Mouse (Mus musculus) forebrain, postnatal 0 days (tissue): Measurements from ENCODE around the gene Man1a. TPM values are rescaled to one million over a fixed set of nuclear protein-coding genes. Genes with fewer than 3 reads are reported as not detected.

Source experiments
- ATAC-seq: fragments of 200-750 bp; cut with Nextera tagmentation; 2 replicates; pipeline ENCODE4 v1.8.0; 2017; ENCODE audit warnings: mild to moderate bottlenecking, moderate library complexity
- DNase-seq: peaks from one replicate; pipeline ENCODE4 v3.0.0-alpha.2; 2015
- H3K27ac ChIP-seq: fragments of 300-500 bp; sonication (generic); 2 replicates; pipeline ENCODE4 v1.5.1; 2014; ENCODE audit warnings: low read depth, mild to moderate bottlenecking, antibody characterized with exemption, low read length, moderate library complexity, mixed read lengths
- H3K27me3 ChIP-seq: fragments of 300-500 bp; sonication (generic); 2 replicates; pipeline ENCODE4 v1.6.1; 2014; ENCODE audit warnings: mild to moderate bottlenecking, low read length, mixed read lengths; ENCODE audit not compliant: insufficient read depth
- H3K36me3 ChIP-seq: fragments of 300-500 bp; sonication (generic); 2 replicates; pipeline ENCODE4 v1.6.1; 2014; ENCODE audit warnings: mild to moderate bottlenecking, moderate library complexity; ENCODE audit not compliant: insufficient read depth
- H3K4me1 ChIP-seq: fragments of 300-500 bp; sonication (generic); 2 replicates; pipeline ENCODE4 v1.6.1; 2014; ENCODE audit warnings: antibody characterized with exemption; ENCODE audit not compliant: insufficient read depth
- H3K4me2 ChIP-seq: fragments of 300-500 bp; sonication (generic); 2 replicates; pipeline ENCODE4 v1.6.1; 2014; ENCODE audit warnings: low read depth, mild to moderate bottlenecking, moderate library complexity
- H3K4me3 ChIP-seq: fragments of 300-500 bp; sonication (generic); 2 replicates; pipeline ENCODE4 v1.5.1; 2014; ENCODE audit warnings: low read depth, low read length, mixed read lengths
- H3K9ac ChIP-seq: fragments of 300-500 bp; sonication (generic); 2 replicates; pipeline ENCODE4 v1.6.1; 2014; ENCODE audit warnings: mild to moderate bottlenecking
- H3K9me3 ChIP-seq: fragments of 300-500 bp; sonication (generic); 2 replicates; pipeline ENCODE4 v1.6.1; 2016; ENCODE audit warnings: low read length
- CTCF ChIP-seq: sonication (generic); IDR thresholded peaks from 2 replicates; pipeline ENCODE4 v1.5.1; 2016; ENCODE audit warnings: antibody characterized with exemption, control low read depth, low read depth
- WGBS: fragments of 180-500 bp; shearing (Covaris S2); extraction: QIAGEN DNeasy Blood & Tissue Kit; methylation state at CpG from one replicate; pipeline ENCODE4 v1.1.7; 2014; 5-methylcytosine and 5-hydroxymethylcytosine counted together
- polyA plus RNA-seq: library from polyadenylated mRNA; unstranded; fragments of >200 nt; fragmentation: Nextera tagmentation; extraction: Ambion mirVana; gene quantifications from 2 replicates; pipeline ENCODE4 v1.2.1, GENCODE M21; 2015
- total RNA-seq: library from RNA; depleted of rRNA; stranded (reverse); fragments of >200 nt; gene quantifications from 2 replicates; pipeline ENCODE4 v1.2.3, GENCODE M21; 2014

Man1a gene
- total and polyA plus RNA-seq, 2 experiments from 2014 or later, result 4.7 to 25.4 TPM

GRCm38 (mm10) chr10:54092081-54092480 lies 15.7 kb upstream of the Man1a start:
- H3K27ac ChIP-seq, result no peak overlapping the region
- no peak for ATAC-seq
- H3K9ac ChIP-seq, result no peak overlapping the region
- H3K4me2 ChIP-seq, result no peak overlapping the region
- H3K36me3 ChIP-seq, result no peaks in the 10 kb centered on the region
- H3K27me3 ChIP-seq, result no peaks in the 10 kb centered on the region
- no peak overlapping the region for H3K4me3 ChIP-seq
- no peak for TF ChIP-seq CTCF
- H3K4me1 ChIP-seq, result no peaks in the 10 kb centered on the region
- H3K9me3 ChIP-seq, result no peaks in the 10 kb centered on the region
- no peak for DNase-seq

DNA sequence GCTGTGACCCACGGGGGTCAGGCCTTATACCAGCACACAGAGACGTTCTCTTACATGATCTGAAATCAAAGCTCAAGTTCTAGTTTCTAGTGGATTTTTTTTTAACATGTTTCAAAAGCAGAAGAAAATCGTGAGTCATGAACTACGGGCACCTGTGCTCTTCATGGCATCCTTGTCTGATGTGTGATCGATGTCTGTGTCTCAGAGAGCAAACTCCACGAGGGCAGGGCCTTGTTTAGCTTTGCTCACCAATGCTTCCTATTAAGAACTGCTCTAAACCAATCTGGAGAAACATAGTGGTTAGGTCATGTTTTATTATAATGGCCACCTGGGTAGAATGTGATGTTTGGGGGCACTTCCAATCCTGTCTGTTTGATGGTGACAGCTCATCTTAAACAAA lies 13.5 kb upstream of the Man1a start:
- no peak for TF ChIP-seq CTCF
- no peaks in the 10 kb centered on the region for H3K27me3 ChIP-seq
- H3K4me1 ChIP-seq, result no peaks in the 10 kb centered on the region
- DNase-seq, result no peak
- no peak for ATAC-seq
- H3K4me2 ChIP-seq, result no peak overlapping the region
- no peaks in the 10 kb centered on the region for H3K9me3 ChIP-seq
- 92% methylated on average over 6 of the region's 6 CpGs for whole genome bisulfite sequencing
- H3K4me3 ChIP-seq, result no peak overlapping the region
- H3K36me3 ChIP-seq, result no peaks in the 10 kb centered on the region
- no peak overlapping the region for H3K27ac ChIP-seq
- no peak overlapping the region for H3K9ac ChIP-seq

DNA sequence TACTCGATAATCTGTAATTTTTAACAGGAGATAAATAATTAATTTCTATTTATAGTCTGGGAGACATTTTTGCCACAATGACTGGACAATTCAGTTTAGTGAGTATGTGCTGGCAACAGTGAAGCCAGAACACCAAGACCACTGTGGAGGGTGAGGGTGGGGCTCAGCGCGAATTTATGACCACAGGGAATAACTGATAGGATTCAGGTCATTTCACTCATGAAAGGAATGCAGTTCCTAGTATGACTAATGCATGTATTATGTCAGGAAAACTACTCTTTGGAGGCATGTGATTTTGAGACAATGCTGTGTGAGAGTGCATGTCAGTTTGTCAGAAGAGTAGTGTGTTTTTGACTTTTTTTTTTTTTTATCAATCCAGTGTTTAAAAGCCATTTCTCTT lies 10.9 kb upstream of the Man1a start:
- Histone ChIP-seq H3K27me3 (no peaks in the 10 kb centered on the region), H3K4me2 (no peak overlapping the region), H3K36me3 (no peaks in the 10 kb centered on the region), H3K4me3 (no peak overlapping the region), H3K27ac (no peak overlapping the region), H3K9me3 (no peaks in the 10 kb centered on the region), H3K4me1 (no peaks in the 10 kb centered on the region), H3K9ac (no peak overlapping the region)
- no peak for TF ChIP-seq CTCF
- 95% methylated on average over 3 of the region's 3 CpGs for whole genome bisulfite sequencing
- ATAC-seq, result no peak
- no peak for DNase-seq

GRCm38 (mm10) chr10:54085073-54085472 lies 8.7 kb upstream of the Man1a start:
- 89% methylated on average over 2 of the region's 2 CpGs for WGBS
- Histone ChIP-seq H3K4me3 (no peak overlapping the region), H3K27me3 (no peaks in the 10 kb centered on the region), H3K36me3 (no peaks in the 10 kb centered on the region), H3K4me1 (no peaks in the 10 kb centered on the region), H3K9me3 (no peaks in the 10 kb centered on the region), H3K4me2 (no peak overlapping the region), H3K27ac (no peak overlapping the region), H3K9ac (no peak overlapping the region)
- no peak for ATAC-seq
- TF ChIP-seq CTCF, result no peak
- DNase-seq, result no peak

DNA sequence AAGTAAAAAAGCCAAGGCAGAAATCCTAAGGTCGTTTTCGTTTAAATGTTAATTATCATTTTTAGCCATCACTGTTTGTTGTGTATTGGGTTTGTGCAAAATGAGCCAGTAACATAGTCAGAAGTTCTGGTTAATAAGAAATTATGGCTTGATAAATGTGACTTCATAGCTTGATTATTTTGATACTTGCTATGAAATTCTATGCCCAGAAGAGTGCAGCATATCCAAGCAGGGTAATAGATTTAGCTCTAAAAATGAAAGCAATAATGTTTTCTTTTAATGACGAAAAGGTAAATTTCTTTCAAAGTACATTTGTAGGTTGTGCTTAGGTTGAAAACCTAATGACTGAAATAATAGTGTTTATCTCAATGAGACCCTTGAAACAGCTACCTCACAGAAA lies 596 bp upstream of the Man1a start:
- H3K4me1 ChIP-seq, result no peaks in the 10 kb centered on the region
- DNase-seq (no peak), ATAC-seq (no peak)
- WGBS, result 46% methylated on average over 3 of the region's 3 CpGs
- peak; percentile 51 for TF ChIP-seq CTCF
- H3K27ac ChIP-seq, result no peak overlapping the region
- H3K9me3 ChIP-seq, result no peaks in the 10 kb centered on the region
- H3K4me3 ChIP-seq, result no peak overlapping the region
- no peak overlapping the region for H3K9ac ChIP-seq
- no peaks in the 10 kb centered on the region for H3K27me3 ChIP-seq
- H3K4me2 ChIP-seq, result no peak overlapping the region
- H3K36me3 ChIP-seq, result no peaks in the 10 kb centered on the region

DNA sequence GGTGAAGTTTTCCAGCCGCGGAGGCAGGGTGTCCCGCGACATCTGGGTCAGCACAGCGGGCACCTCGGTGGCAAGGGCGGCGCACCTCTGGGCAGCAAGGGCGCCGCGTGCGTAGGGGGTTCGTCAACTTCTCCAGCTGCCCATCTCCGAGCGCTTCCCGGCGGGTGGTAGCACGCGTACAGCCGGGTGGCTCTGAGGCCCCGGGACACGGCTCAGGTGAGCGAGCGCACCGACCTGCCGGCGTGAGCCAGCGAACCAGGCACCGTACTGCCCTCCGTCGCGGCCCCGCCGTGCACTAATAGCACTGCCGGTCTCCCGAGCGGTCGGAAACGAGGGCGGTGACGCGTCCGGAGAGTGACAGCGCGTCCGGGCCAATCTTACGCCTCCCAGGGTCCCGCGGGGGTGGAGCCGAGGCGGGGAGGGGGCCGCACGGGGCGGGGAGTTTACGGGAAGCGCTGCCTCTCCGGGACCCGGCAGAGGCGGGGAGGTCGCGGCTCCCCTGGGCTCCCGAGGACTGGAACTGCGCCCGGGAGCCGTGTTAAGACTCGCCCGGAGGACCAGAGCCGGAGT lies 883 bp downstream of the Man1a start:
- H3K27ac ChIP-seq, result 0 out of 2 replicates have a peak overlapping the region, but pooled peaks have one; percentile 21
- H3K4me3 ChIP-seq, result peak overlapping the region; percentile 70
- peak; percentile 86 for DNase-seq
- no peaks in the 10 kb centered on the region for H3K9me3 ChIP-seq
- H3K4me2 ChIP-seq, result peak overlapping the region; percentile 99
- 2% methylated on average over 66 of the region's 68 CpGs for WGBS
- H3K4me1 ChIP-seq, result no peaks in the 10 kb centered on the region
- peak; percentile 96 for ATAC-seq
- TF ChIP-seq CTCF, result no peak
- no peaks in the 10 kb centered on the region for H3K36me3 ChIP-seq
- H3K27me3 ChIP-seq, result no peaks in the 10 kb centered on the region
- H3K9ac ChIP-seq, result peak overlapping the region; percentile 59

DNA sequence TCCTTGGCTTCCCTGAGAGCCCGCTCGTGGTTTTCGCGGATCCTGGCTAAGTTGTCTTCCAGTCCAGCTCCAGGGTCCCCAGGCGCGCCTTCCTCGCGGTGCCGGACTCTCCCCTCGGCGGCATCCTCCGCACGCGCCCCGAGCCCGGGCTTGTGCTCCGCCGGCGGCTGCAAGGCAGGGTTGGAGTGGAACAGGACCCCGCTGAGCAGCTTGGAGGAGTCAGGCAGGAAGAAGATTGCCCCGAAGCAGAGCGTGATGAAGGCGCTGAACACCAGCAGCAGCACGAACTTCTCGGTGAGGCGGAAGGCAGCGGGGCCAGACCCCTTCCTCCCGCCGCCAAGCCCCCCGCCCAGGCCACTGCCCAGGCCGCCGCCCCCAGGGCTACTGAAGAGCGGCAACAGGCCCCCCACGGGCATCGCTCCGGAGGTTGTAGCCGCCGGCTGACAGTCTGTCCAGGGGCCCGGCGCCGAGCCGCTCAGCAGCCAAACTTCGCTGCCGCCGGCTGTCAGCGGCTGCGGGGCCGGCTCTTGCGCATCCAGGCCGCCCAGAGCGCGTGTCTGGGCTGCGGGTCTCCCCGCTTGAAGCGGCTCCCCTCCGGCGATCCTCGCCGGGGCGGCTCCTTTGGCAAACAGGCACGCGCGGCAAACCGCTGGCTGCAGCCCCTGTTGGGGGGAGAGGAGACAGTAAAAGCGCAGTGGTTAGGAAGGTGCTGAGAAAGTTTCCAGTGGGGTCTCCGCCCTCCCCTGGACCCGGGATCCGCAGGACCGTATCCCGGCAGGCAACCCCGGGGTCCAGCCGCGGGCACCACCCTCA lies 1.6 kb downstream of the Man1a start:
- Histone ChIP-seq H3K4me2 (peak overlapping the region; percentile 99), H3K9ac (peak overlapping the region; percentile 59), H3K9me3 (no peaks in the 10 kb centered on the region), H3K27me3 (no peaks in the 10 kb centered on the region), H3K27ac (peak overlapping the region; percentile 35; the same call in 1 of the 2 replicates), H3K4me1 (no peaks in the 10 kb centered on the region), H3K36me3 (no peaks in the 10 kb centered on the region), H3K4me3 (peak overlapping the region; percentile 70)
- WGBS, result 3% methylated on average over 72 of the region's 73 CpGs
- ATAC-seq (peak; percentile 52), DNase-seq (peak; percentile 43)
- no peak for TF ChIP-seq CTCF
